Mouse (Mus musculus): Measurements from ENCODE around the gene Mettl3. TPM values are rescaled to one million over a fixed set of nuclear protein-coding genes. Genes with fewer than 3 reads are reported as not detected.

The Mettl3 gene
- polyA plus RNA-seq, 1 experiment from 2014 or later, result 16.8 TPM

- no peaks in the 10 kb centered on the region for H3K36me3 ChIP-seq (ENCODE audit: inconsistent target)
- peaks cover 57% of the 10 kb centered on the region for H3K79me2 ChIP-seq (ENCODE audit: inconsistent target)
- WGBS (ENCODE audit: missing documents), result 2% methylated on average over 18 of the region's 18 CpGs
- H3K4me3 ChIP-seq (ENCODE audit: inconsistent target), result peak overlapping the region; percentile 83
- H3K27ac ChIP-seq, result peak overlapping the region; percentile 40
Measured at GRCm38 (mm10) chr14:52256311-52257175, 48.4 kb downstream of the Mettl3 start.

DNA sequence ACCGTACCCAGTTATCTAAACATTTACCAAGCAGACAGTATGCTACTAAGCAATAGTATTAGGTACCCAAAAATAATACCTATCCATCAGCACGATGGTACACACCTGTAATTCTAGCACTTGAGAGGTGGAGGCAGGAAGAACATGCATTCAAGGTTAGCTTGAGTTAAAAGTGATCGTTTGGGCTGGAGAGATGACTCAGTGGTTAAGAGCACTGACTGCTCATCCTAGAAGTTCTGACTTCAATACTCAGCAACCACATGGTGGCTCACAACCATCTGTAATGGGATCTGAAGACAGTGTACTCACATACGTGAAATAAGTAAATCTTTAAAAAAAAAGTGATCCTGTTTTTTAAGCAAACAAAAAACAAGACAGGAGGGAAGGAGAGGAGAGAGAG lies 58.8 kb downstream of the Mettl3 start:
- Histone ChIP-seq H3K27ac (no peak overlapping the region), H3K36me3 (ENCODE audit: inconsistent target) (no peaks in the 10 kb centered on the region), H3K79me2 (ENCODE audit: inconsistent target) (peaks cover 100% of the 10 kb centered on the region), H3K4me3 (ENCODE audit: inconsistent target) (no peak overlapping the region)
- WGBS (ENCODE audit: missing documents), result 83% methylated on average over 4 of the region's 4 CpGs

Other genes starting within 250 kb of the Mettl3 start
- 156 to 310 TPM (median 188 TPM) in 3 replicates for gene Hnrnpc, start 201.1 kb downstream of the Mettl3 start, polyA plus RNA-seq (2018)
- gene Rpgrip1, start 194.4 kb downstream of the Mettl3 start, polyA plus RNA-seq (2018), result 1.3 to 4.3 TPM (median 2.3 TPM) in 3 replicates
- 37.9 to 74.0 TPM (median 56.6 TPM) in 3 replicates for gene Supt16, start 107.7 kb downstream of the Mettl3 start, polyA plus RNA-seq (2018)
- gene Chd8, start 47.3 kb downstream of the Mettl3 start, polyA plus RNA-seq (2018), result 45.5 to 56.6 TPM (median 54.6 TPM) in 3 replicates
- gene Tox4, start 26.0 kb downstream of the Mettl3 start, polyA plus RNA-seq (2018), result 34.3 to 46.1 TPM (median 44.4 TPM) in 3 replicates
- gene Rab2b, start 25.6 kb downstream of the Mettl3 start, polyA plus RNA-seq (2018), result 9.7 to 20.8 TPM (median 12.3 TPM) in 3 replicates
- gene Sall2, start 23.6 kb upstream of the Mettl3 start, polyA plus RNA-seq (2018), result 0.26 to 0.31 TPM (median 0.27 TPM) in 3 replicates
- not detected in 3 replicates for gene Olfr1513, start 51.3 kb upstream of the Mettl3 start, polyA plus RNA-seq (2018)
- gene Olfr1512, start 74.0 kb upstream of the Mettl3 start, polyA plus RNA-seq (2018), result not detected in 3 replicates
- gene Olfr1511, start 92.3 kb upstream of the Mettl3 start, polyA plus RNA-seq (2018), result not detected in 3 replicates
- not detected in 3 replicates for gene Olfr1510, start 109.2 kb upstream of the Mettl3 start, polyA plus RNA-seq (2018)
- not detected in 3 replicates for gene Olfr1509, start 137.9 kb upstream of the Mettl3 start, polyA plus RNA-seq (2018)
- not detected in 3 replicates for gene Olfr1508, start 162.4 kb upstream of the Mettl3 start, polyA plus RNA-seq (2018)
- gene Olfr1507, start 190.6 kb upstream of the Mettl3 start, polyA plus RNA-seq (2018), result not detected in 3 replicates